In the genomic region with DNA sequence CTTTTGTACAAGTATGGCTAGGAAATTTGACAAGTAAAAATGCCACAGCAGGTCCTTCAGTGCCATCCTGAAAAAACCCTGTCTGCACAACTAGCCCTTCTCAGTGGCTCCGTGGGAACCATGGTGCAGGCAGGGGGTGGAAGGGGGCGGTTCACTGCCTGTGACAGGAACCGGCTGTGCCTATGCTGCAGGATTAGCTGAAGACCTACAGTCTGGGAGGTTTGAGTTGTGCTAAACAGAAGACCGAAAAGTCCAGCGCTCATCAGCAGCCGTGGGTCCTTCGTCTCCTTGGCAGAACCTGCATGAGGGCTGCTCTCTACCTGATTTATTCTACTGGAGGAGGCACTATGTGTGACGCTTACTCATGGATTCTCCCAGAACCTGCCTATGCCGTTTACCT, we compare ENCODE assay signal across 19 mouse cellular contexts. TPM values are rescaled to one million over a fixed set of nuclear protein-coding genes. Genes with fewer than 3 reads are reported as not detected.
DNase-seq lines count a peak whose midpoint lies in the region; ATAC-seq and TF ChIP-seq lines count a peak whose summit lies in the region.
"Had no signal": no experiment of that assay in that cellular context is flagged by ENCODE, and none has a peak within 500 bp of the region (broad histone marks: within the 10 kb centered on the region; RNA-seq: fewer than 3 reads in every experiment).

No protein-coding gene starts in this region.

- H3K4me3 ChIP-seq in heart, embryonic 10.5 days, result no peak overlapping the region
- H3K4me3 ChIP-seq in midbrain, postnatal 0 days (ENCODE audit: low read depth, low read length), result no peak overlapping the region
- H3K4me3 ChIP-seq in midbrain, embryonic 13.5 days (replicated peaks), result no peak overlapping the region
- H3K4me3 ChIP-seq: forebrain, embryonic 15.5 days; limb, embryonic 13.5 days; liver, embryonic 13.5 days; neural tube, embryonic 12.5 days had no signal

- peak; percentile 9 to 25 for DNase-seq in heart, postnatal 14 days
- DNase-seq in heart, embryonic 10.5 days (ENCODE audit: low spot score), result no peak
- DNase-seq in kidney, postnatal 14 days, result peak; percentile 24
- no peak for DNase-seq in kidney, adult 18-20 months
- DNase-seq in midbrain, postnatal 0 days (ENCODE audit: low spot score), result no peak
- no peak for DNase-seq in cerebellum, postnatal 4 days (ENCODE audit: low spot score in 2 of 2)
- DNase-seq: adrenal gland, postnatal 25 days; B cell, adult 2 months; cerebellum, adult 11-12 months; cerebellum, postnatal 14 days; embryo, embryonic 11 days; gastrocnemius, postnatal 36 days; liver, embryonic 13.5 days had no signal

- 0 out of 2 replicates have a peak, but pooled peaks have one; percentile 38 for ATAC-seq in midbrain, postnatal 0 days (ENCODE audit: low FRiP score)
- no peak for ATAC-seq in midbrain, embryonic 13.5 days
- ATAC-seq: forebrain, embryonic 15.5 days; inflammation-experienced regulatory T-cells, adult 6 months had no signal

- H3K36me3 ChIP-seq in heart, embryonic 10.5 days, result peaks cover 13% of the 10 kb centered on the region
- no peaks in the 10 kb centered on the region for H3K36me3 ChIP-seq in midbrain, postnatal 0 days (ENCODE audit: insufficient read depth, low read length)
- peaks cover 18% of the 10 kb centered on the region; the same call in 1 of the 2 replicates for H3K36me3 ChIP-seq in midbrain, embryonic 13.5 days

- no peak overlapping the region for H3K9ac ChIP-seq in midbrain, postnatal 0 days (replicated peaks; ENCODE audit: low read length, poor library complexity, severe bottlenecking)
- no peak overlapping the region for H3K9ac ChIP-seq in midbrain, embryonic 13.5 days (replicated peaks)
- H3K9ac ChIP-seq: forebrain, embryonic 15.5 days; limb, embryonic 13.5 days; liver, embryonic 13.5 days; neural tube, embryonic 12.5 days had no signal

- no peaks in the 10 kb centered on the region for H3K27me3 ChIP-seq in heart, embryonic 10.5 days (ENCODE audit: insufficient read depth, poor library complexity, severe bottlenecking)
- no peaks in the 10 kb centered on the region for H3K27me3 ChIP-seq in midbrain, postnatal 0 days (ENCODE audit: insufficient read depth, low read length)
- no peaks in the 10 kb centered on the region for H3K27me3 ChIP-seq in midbrain, embryonic 13.5 days
- H3K27me3 ChIP-seq: forebrain, embryonic 15.5 days; limb, embryonic 13.5 days; liver, embryonic 13.5 days; neural tube, embryonic 12.5 days had no signal

- 74% methylated on average over 9 of the region's 9 CpGs for WGBS in heart, embryonic 10.5 days
- WGBS in midbrain, postnatal 0 days, result 61% methylated on average over 9 of the region's 9 CpGs
- WGBS in midbrain, embryonic 13.5 days, result 68% methylated on average over 9 of the region's 9 CpGs

- H3K9me3 ChIP-seq in heart, embryonic 10.5 days, result no peaks in the 10 kb centered on the region
- no peaks in the 10 kb centered on the region for H3K9me3 ChIP-seq in midbrain, postnatal 0 days (ENCODE audit: low read length)
- H3K9me3 ChIP-seq in midbrain, embryonic 13.5 days, result no peaks in the 10 kb centered on the region
- H3K9me3 ChIP-seq: forebrain, embryonic 15.5 days; limb, embryonic 13.5 days; liver, embryonic 13.5 days; neural tube, embryonic 12.5 days had no signal

- no peak overlapping the region; the same call in 1 of the 2 replicates for H3K27ac ChIP-seq in heart, embryonic 10.5 days
- H3K27ac ChIP-seq in midbrain, postnatal 0 days (ENCODE audit: low read depth, low read length), result no peak overlapping the region
- H3K27ac ChIP-seq in midbrain, embryonic 13.5 days, result no peak overlapping the region
- H3K27ac ChIP-seq: forebrain, embryonic 15.5 days; limb, embryonic 13.5 days; liver, embryonic 13.5 days; neural tube, embryonic 12.5 days had no signal

- no peak for TF ChIP-seq CTCF in midbrain, postnatal 0 days (IDR thresholded peaks at IDR 0.05)

- peaks cover 19% of the 10 kb centered on the region for H3K4me1 ChIP-seq in heart, embryonic 10.5 days
- no peaks in the 10 kb centered on the region for H3K4me1 ChIP-seq in midbrain, postnatal 0 days (ENCODE audit: insufficient read depth, low read length)
- peaks cover 11% of the 10 kb centered on the region for H3K4me1 ChIP-seq in midbrain, embryonic 13.5 days (replicated peaks)
- H3K4me1 ChIP-seq: liver, embryonic 13.5 days; neural tube, embryonic 12.5 days had no signal

- intact Hi-C loops in heart, postnatal 14 days (cut with DNase I), result no loop called here

- H3K4me2 ChIP-seq in midbrain, postnatal 0 days (ENCODE audit: low read depth, low read length, poor library complexity, severe bottlenecking), result no peak overlapping the region
- no peak overlapping the region for H3K4me2 ChIP-seq in midbrain, embryonic 13.5 days (replicated peaks)
- H3K4me2 ChIP-seq: forebrain, embryonic 15.5 days; limb, embryonic 13.5 days; liver, embryonic 13.5 days; midbrain, embryonic 11.5 days; neural tube, embryonic 12.5 days had no signal

RNA-seq across cellular contexts. Expression of a gene that starts 59.0 kb away (rescaled TPM):
- 10 to 100 TPM; 22.3 to 24.3 TPM for total RNA-seq in heart, postnatal 14 days (2021)
- polyA plus RNA-seq in heart, embryonic 10.5 days (2016; fragmentation: Nextera tagmentation; extraction: Ambion mirVana), result 19.2 and 26.6 TPM in 2 replicates
- 37.5 and 41.4 TPM in 2 replicates for total RNA-seq in midbrain, postnatal 0 days (2014; rRNA removed)
- 7.1 and 8.1 TPM in 2 replicates for polyA plus RNA-seq in midbrain, postnatal 0 days (2015; fragmentation: Nextera tagmentation; extraction: Ambion mirVana)
- 16.5 and 21.4 TPM in 2 replicates for polyA plus RNA-seq in midbrain, embryonic 13.5 days (2015; fragmentation: Nextera tagmentation; extraction: Ambion mirVana)
- polyA plus RNA-seq: inflammation-experienced regulatory T-cells, adult 6 months had no signal

Comparison
In these comparisons a context has a peak if more than half of its experiments do, and no peak if none do; other contexts are left out.
1. DNase-seq: peak in heart, postnatal 14 days (2 of 2) and kidney, postnatal 14 days (single experiment); none in heart, embryonic 10.5 days (single experiment), kidney, adult 18-20 months (single experiment), midbrain, postnatal 0 days (single experiment) and cerebellum, postnatal 4 days (0 of 2).